Mouse (Mus musculus): ENCODE measurements at regions not wholly inside any gene's neighbourhood (a gene's known extent, or its start where the extent isn't known, plus 50 kb on each side); places are given as distances from the start of the nearest gene placed in this dataset.
A peak's percentile ranks its signal among the peaks of the same experiment; 100 is the strongest.

DNA sequence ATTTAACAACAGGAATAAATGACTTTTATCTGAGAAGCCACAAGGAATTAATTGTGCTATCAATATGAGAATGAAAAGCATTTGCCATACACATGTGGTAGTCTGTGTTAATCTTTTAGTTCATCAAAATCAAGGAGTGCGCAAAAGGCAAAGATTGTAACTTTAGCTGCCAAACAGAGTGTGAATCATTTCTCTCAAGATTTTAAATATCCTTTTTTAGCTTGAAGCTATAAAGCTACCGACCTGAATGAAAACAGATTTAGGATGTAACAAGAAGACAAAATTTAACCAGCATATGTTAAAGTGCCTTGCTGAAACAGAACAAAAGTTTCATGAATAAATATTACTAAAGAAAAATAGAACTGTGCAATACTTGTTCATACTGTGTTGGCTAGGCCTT, 133.3 kb upstream of the Cdh10 start:
- no peak for DNase-seq

DNA sequence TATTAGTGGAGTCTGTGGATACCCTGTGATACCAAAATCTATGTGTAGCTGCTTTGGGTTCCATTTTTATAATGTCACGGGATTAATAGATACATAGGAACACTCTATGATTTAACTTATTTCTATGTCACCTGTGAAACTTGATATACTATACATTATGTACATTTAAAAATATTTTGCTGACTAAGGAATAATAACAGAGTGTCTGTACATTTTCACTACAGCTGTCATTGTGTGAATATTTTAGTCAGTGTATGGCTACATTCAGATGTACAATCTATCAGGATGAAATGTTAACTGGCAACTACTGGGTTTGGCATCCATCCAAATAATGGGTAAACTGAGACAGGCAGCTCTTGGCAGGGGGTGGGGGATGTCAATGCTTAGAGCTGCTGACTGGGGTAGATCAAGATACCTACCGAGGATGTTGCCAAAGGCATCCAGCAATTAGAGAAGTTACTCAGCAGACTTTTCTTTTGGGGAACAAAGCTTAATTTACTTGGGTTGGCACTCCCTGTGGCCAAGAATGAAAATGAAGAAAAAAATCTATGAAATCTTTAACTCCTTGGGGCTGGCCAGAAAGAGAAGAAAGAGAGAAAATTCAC, 122.0 kb upstream of the Cdh10 start:
- no peak for DNase-seq

DNA sequence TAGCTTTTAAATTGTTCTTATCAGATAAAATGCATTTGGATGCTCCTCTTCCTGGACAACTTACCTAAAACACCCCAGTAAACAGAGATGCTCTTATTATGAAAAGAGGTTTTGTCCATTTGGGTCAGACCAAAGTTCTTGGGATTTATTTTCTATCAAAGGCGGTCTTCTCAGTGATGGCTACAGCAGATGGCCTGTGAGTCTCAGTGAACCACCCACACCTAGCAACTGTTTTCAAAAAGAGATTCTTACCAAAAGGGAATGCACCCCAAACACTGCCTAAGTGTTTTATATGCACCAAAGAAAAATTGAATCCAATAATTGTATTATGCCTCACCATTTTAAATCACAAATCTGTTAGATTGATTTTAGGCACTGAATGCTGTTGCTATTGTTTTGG, 74.5 kb upstream of the Cdh10 start:
- no peak for DNase-seq

DNA sequence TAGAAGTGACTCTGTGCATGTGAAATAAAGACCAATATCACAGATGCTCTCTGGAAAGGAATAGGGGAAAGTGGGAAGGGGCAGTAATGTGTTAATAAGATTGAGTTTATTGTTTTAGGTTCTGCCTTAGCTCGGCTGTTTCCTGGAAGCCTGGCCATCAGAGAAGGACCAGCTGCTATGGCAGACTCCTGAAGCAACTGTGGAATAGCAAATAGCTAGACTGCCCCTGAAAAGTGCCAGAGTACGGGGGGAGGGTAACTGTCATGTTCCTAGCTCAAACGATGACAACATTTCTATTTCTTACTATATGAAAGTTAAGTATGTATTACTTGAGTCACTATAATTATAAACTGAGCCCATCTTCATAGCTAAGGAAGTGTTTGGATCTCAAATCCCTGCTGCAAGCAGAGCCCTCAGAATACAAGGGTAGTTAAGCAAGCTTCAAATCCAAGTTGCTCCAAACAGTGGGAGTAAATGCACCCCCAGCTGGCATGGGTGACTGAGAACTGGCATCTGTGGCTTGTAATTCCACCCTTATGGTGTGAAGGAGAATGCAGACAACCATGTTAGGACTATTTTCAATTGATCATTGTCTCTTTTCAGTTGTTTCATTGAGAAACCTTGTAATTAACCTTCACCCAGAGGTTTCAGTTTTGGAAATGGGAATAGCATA, 70.0 kb upstream of the Cdh10 start:
- DNase-seq = peak; percentile 16
